Mouse (Mus musculus) right cerebral cortex, postnatal 4 days (tissue): ENCODE data around the gene 1700003E16Rik.

Source experiments
- DNase-seq: peaks from one replicate; pipeline ENCODE4 v3.0.0-alpha.2; 2022

1700003E16Rik gene

GRCm38 (mm10) chr6:83208050-83208400 is 51.8 kb downstream of the 1700003E16Rik start:
- DNase-seq: no peak

- no peak for DNase-seq
Measured at GRCm38 (mm10) chr6:83210495-83210894, 54.3 kb downstream of the 1700003E16Rik start.

GRCm38 (mm10) chr6:83211526-83211925 is 55.3 kb downstream of the 1700003E16Rik start:
- no peak for DNase-seq
